Mouse (Mus musculus): Measurements from ENCODE around the gene Cntn4. TPM values are rescaled to one million over a fixed set of nuclear protein-coding genes. Genes with fewer than 3 reads are reported as not detected.
A peak's percentile ranks its signal among the peaks of the same experiment; 100 is the strongest.

Gene Cntn4
- total and polyA plus RNA-seq, 2 experiments from 2014 or later = 13.9 to 23.3 TPM

GRCm38 (mm10) chr6:105938485-105938884, 261.0 kb downstream of the Cntn4 start:
- Histone ChIP-seq H3K36me3 (ENCODE audit: insufficient read depth) (no peaks in the 10 kb centered on the region), H3K4me1 (ENCODE audit: insufficient read depth) (no peaks in the 10 kb centered on the region), H3K9ac (no peak overlapping the region), H3K9me3 (ENCODE audit: low read length) (no peaks in the 10 kb centered on the region), H3K27ac (ENCODE audit: low read depth, low read length) (no peak overlapping the region), H3K4me3 (ENCODE audit: low read depth, low read length) (no peak overlapping the region), H3K27me3 (ENCODE audit: insufficient read depth, low read length) (no peaks in the 10 kb centered on the region), H3K4me2 (ENCODE audit: low read depth) (no peak overlapping the region)
- no peak for ATAC-seq
- TF ChIP-seq CTCF (IDR thresholded peaks at IDR 0.05; ENCODE audit: low read depth) = no peak
- 86% methylated on average over 1 of the region's 1 CpGs for WGBS
- no peak for DNase-seq

DNA sequence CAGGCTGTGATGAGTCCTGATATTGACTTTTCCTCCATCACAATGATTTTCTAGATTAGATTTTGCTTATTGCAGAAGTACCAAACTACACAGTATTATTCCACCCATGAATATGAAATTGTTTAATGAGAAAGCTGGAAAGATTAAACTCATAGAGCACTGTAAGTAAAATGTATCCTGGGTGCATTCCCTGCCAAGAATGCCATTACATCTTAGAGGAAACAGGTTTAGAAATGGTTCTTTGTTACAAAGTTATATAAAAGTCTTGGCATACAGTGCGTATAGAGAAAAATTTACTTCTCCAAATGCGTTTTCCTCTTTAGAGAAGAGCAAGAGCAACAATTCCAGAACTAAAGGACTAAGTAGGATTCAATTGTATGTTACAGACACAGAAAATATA, 261.8 kb downstream of the Cntn4 start:
- ATAC-seq (no peak), DNase-seq (no peak)
- H3K9ac ChIP-seq = no peak overlapping the region
- H3K36me3 ChIP-seq (ENCODE audit: insufficient read depth) = no peaks in the 10 kb centered on the region
- H3K9me3 ChIP-seq (ENCODE audit: low read length) = no peaks in the 10 kb centered on the region
- H3K4me2 ChIP-seq (ENCODE audit: low read depth) = no peak overlapping the region
- H3K4me1 ChIP-seq (ENCODE audit: insufficient read depth) = no peaks in the 10 kb centered on the region
- H3K27me3 ChIP-seq (ENCODE audit: insufficient read depth, low read length) = no peaks in the 10 kb centered on the region
- TF ChIP-seq CTCF (IDR thresholded peaks at IDR 0.05; ENCODE audit: low read depth) = no peak
- H3K4me3 ChIP-seq (ENCODE audit: low read depth, low read length) = no peak overlapping the region
- WGBS = 78% methylated on average over 2 of the region's 2 CpGs
- no peak overlapping the region for H3K27ac ChIP-seq (ENCODE audit: low read depth, low read length)

- DNase-seq = peak; percentile 26
- no peak for TF ChIP-seq CTCF (IDR thresholded peaks at IDR 0.05; ENCODE audit: low read depth)
- ATAC-seq = peak; percentile 84
These were observed 263.1 kb downstream of the Cntn4 start for GRCm38 (mm10) chr6:105940591-105940990.

DNA sequence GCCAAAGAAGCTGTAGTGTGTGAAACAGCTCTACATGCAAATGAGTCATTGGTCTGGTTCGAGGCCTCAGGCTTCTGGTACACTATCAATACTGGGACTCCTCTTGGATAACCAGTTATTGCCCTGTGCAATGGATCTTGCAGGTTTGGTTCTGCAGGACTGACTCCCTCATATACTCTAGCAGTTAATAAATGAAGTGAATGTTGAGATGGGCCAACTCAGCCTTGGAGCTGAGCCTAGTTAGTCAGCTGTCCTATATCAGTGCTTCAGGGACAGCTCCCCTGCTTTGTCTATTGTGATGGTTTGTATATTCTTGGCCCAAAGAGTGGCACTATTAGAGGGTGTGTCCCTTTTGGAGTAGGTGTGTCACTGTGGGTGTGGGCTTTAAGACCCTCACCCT, 314.0 kb downstream of the Cntn4 start:
- ATAC-seq (no peak), DNase-seq (no peak)
- H3K9ac ChIP-seq = no peak overlapping the region
- no peak overlapping the region for H3K27ac ChIP-seq (ENCODE audit: low read depth, low read length)
- 71% methylated on average over 1 of the region's 1 CpGs for WGBS
- no peaks in the 10 kb centered on the region for H3K4me1 ChIP-seq (ENCODE audit: insufficient read depth)
- no peak overlapping the region for H3K4me2 ChIP-seq (ENCODE audit: low read depth)
- no peaks in the 10 kb centered on the region for H3K9me3 ChIP-seq (ENCODE audit: low read length)
- H3K4me3 ChIP-seq (ENCODE audit: low read depth, low read length) = no peak overlapping the region
- no peaks in the 10 kb centered on the region for H3K36me3 ChIP-seq (ENCODE audit: insufficient read depth)
- no peak for TF ChIP-seq CTCF (IDR thresholded peaks at IDR 0.05; ENCODE audit: low read depth)
- H3K27me3 ChIP-seq (ENCODE audit: insufficient read depth, low read length) = no peaks in the 10 kb centered on the region

More at GRCm38 (mm10) chr6:105940591-105940990, 263.1 kb downstream of the Cntn4 start:
- Histone ChIP-seq H3K27ac (ENCODE audit: low read depth, low read length) (no peak overlapping the region), H3K36me3 (ENCODE audit: insufficient read depth) (no peaks in the 10 kb centered on the region), H3K4me1 (ENCODE audit: insufficient read depth) (no peaks in the 10 kb centered on the region), H3K9me3 (ENCODE audit: low read length) (no peaks in the 10 kb centered on the region), H3K4me3 (ENCODE audit: low read depth, low read length) (no peak overlapping the region), H3K27me3 (ENCODE audit: insufficient read depth, low read length) (no peaks in the 10 kb centered on the region), H3K9ac (no peak overlapping the region), H3K4me2 (ENCODE audit: low read depth) (no peak overlapping the region)

- Histone ChIP-seq H3K27me3 (ENCODE audit: insufficient read depth, low read length) (no peaks in the 10 kb centered on the region), H3K36me3 (ENCODE audit: insufficient read depth) (no peaks in the 10 kb centered on the region), H3K27ac (ENCODE audit: low read depth, low read length) (no peak overlapping the region), H3K9ac (no peak overlapping the region), H3K4me2 (ENCODE audit: low read depth) (no peak overlapping the region), H3K4me3 (ENCODE audit: low read depth, low read length) (no peak overlapping the region), H3K4me1 (ENCODE audit: insufficient read depth) (no peaks in the 10 kb centered on the region), H3K9me3 (ENCODE audit: low read length) (no peaks in the 10 kb centered on the region)
- ATAC-seq = no peak
- TF ChIP-seq CTCF (IDR thresholded peaks at IDR 0.05; ENCODE audit: low read depth) = no peak
- WGBS = 84% methylated on average over 5 of the region's 5 CpGs
- no peak for DNase-seq
These were observed 335.6 kb downstream of the Cntn4 start for GRCm38 (mm10) chr6:106013018-106013417.

- Histone ChIP-seq H3K4me2 (ENCODE audit: low read depth) (no peak overlapping the region), H3K9ac (no peak overlapping the region), H3K9me3 (ENCODE audit: low read length) (no peaks in the 10 kb centered on the region), H3K27ac (ENCODE audit: low read depth, low read length) (no peak overlapping the region), H3K27me3 (ENCODE audit: insufficient read depth, low read length) (no peaks in the 10 kb centered on the region), H3K4me1 (ENCODE audit: insufficient read depth) (no peaks in the 10 kb centered on the region), H3K4me3 (ENCODE audit: low read depth, low read length) (no peak overlapping the region), H3K36me3 (ENCODE audit: insufficient read depth) (no peaks in the 10 kb centered on the region)
- no peak for ATAC-seq
- TF ChIP-seq CTCF (IDR thresholded peaks at IDR 0.05; ENCODE audit: low read depth) = no peak
- DNase-seq = no peak
- 39% methylated on average over 1 of the region's 1 CpGs for WGBS
These were observed 337.7 kb downstream of the Cntn4 start for GRCm38 (mm10) chr6:106015126-106015525.

- Histone ChIP-seq H3K9ac (no peak overlapping the region), H3K4me1 (ENCODE audit: insufficient read depth) (no peaks in the 10 kb centered on the region), H3K36me3 (ENCODE audit: insufficient read depth) (no peaks in the 10 kb centered on the region), H3K27me3 (ENCODE audit: insufficient read depth, low read length) (no peaks in the 10 kb centered on the region), H3K4me2 (ENCODE audit: low read depth) (no peak overlapping the region), H3K27ac (ENCODE audit: low read depth, low read length) (no peak overlapping the region), H3K4me3 (ENCODE audit: low read depth, low read length) (no peak overlapping the region), H3K9me3 (ENCODE audit: low read length) (no peaks in the 10 kb centered on the region)
- ATAC-seq (no peak), DNase-seq (no peak)
- TF ChIP-seq CTCF (IDR thresholded peaks at IDR 0.05; ENCODE audit: low read depth) = no peak
- 90% methylated on average over 2 of the region's 2 CpGs for WGBS
These were observed 371.4 kb downstream of the Cntn4 start for GRCm38 (mm10) chr6:106048878-106049277.

- Histone ChIP-seq H3K27me3 (ENCODE audit: insufficient read depth, low read length) (no peaks in the 10 kb centered on the region), H3K27ac (ENCODE audit: low read depth, low read length) (no peak overlapping the region), H3K4me1 (ENCODE audit: insufficient read depth) (no peaks in the 10 kb centered on the region), H3K4me2 (ENCODE audit: low read depth) (no peak overlapping the region), H3K9me3 (ENCODE audit: low read length) (no peaks in the 10 kb centered on the region), H3K4me3 (ENCODE audit: low read depth, low read length) (no peak overlapping the region), H3K9ac (no peak overlapping the region), H3K36me3 (ENCODE audit: insufficient read depth) (no peaks in the 10 kb centered on the region)
- TF ChIP-seq CTCF (IDR thresholded peaks at IDR 0.05; ENCODE audit: low read depth) = no peak
- WGBS = 73% methylated on average over 1 of the region's 1 CpGs
- DNase-seq (no peak), ATAC-seq (no peak)
These were observed 378.7 kb downstream of the Cntn4 start for GRCm38 (mm10) chr6:106056123-106056522.
